Mouse (Mus musculus) stomach, embryonic 16.5 days (tissue): Measurements from ENCODE around the gene Rnf126. TPM values are rescaled to one million over a fixed set of nuclear protein-coding genes. Genes with fewer than 3 reads are reported as not detected.

ENCODE experiments used
- ATAC-seq: fragments of 200-750 bp; cut with Nextera tagmentation; 2 replicates; pipeline ENCODE4 v1.8.0; 2017; ENCODE audit warnings: moderate number of reproducible peaks, moderate TSS enrichment; ENCODE audit not compliant: insufficient read depth, low FRiP score
- H3K27ac ChIP-seq: fragments of 300-500 bp; sonication (generic); 2 replicates; pipeline ENCODE4 v1.5.1; 2014; ENCODE audit warnings: low read length
- H3K27me3 ChIP-seq: fragments of 300-500 bp; sonication (generic); 2 replicates; pipeline ENCODE4 v1.6.1; 2014; ENCODE audit warnings: low read length, control low read depth, mixed read lengths; ENCODE audit not compliant: control insufficient read depth, insufficient read depth
- H3K36me3 ChIP-seq: fragments of 300-500 bp; sonication (generic); 2 replicates; pipeline ENCODE4 v1.6.1; 2014; ENCODE audit warnings: low read length; ENCODE audit not compliant: control insufficient read depth, insufficient read depth
- H3K4me1 ChIP-seq: fragments of 300-500 bp; sonication (generic); 2 replicates; pipeline ENCODE4 v1.6.1; 2014; ENCODE audit warnings: low read length, control low read depth, mixed read lengths; ENCODE audit not compliant: control insufficient read depth, insufficient read depth
- H3K4me2 ChIP-seq: fragments of 300-500 bp; sonication (generic); 2 replicates; pipeline ENCODE4 v1.6.1; 2014; ENCODE audit warnings: low read depth, low read length, mixed read lengths
- H3K4me3 ChIP-seq: fragments of 300-500 bp; sonication (generic); replicated peaks from 2 replicates; pipeline ENCODE4 v1.5.1; 2014; ENCODE audit warnings: mild to moderate bottlenecking, low read length
- H3K9ac ChIP-seq: fragments of 300-500 bp; sonication (generic); 2 replicates; pipeline ENCODE4 v1.6.1; 2014; ENCODE audit warnings: low read length
- H3K9me3 ChIP-seq: fragments of 300-500 bp; sonication (generic); replicated peaks from 2 replicates; pipeline ENCODE4 v1.6.1; 2016; ENCODE audit warnings: low read length, control low read depth; ENCODE audit not compliant: control insufficient read depth
- WGBS: fragments of 180-500 bp; shearing (Covaris S2); extraction: QIAGEN DNeasy Blood & Tissue Kit; methylation state at CpG from one replicate; pipeline ENCODE4 v1.1.7; 2014; 5-methylcytosine and 5-hydroxymethylcytosine counted together
- polyA plus RNA-seq: library from polyadenylated mRNA; unstranded; fragments of >200 nt; fragmentation: Nextera tagmentation; extraction: Ambion mirVana; gene quantifications from 2 replicates; pipeline ENCODE4 v1.2.1, GENCODE M21; 2015

The Rnf126 gene
- polyA plus RNA-seq, 1 experiment from 2014 or later = 34.8 TPM

DNA sequence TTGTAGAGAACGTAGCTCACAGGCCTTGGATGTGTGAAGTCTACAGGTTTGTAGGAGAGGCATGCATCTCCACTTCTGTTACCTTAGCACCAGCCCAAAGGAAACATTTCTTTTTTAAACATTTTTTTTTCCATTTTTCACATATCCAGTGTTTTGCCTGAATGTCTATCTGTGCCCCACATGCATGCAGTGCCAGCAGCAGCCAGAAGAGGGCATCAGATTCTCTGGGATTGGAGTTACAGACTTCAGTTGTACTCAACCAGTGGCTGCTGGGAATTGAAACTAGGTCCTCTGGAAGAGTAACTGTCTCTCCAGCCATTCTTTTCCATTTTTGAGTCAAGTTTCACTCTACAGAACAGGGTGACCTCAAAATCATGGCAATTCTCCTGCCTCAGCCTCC is 34.3 kb downstream of the Rnf126 start:
- H3K9ac ChIP-seq = no peak overlapping the region
- peaks cover 36% of the 10 kb centered on the region for H3K36me3 ChIP-seq
- WGBS = 96% methylated on average over 1 of the region's 1 CpGs
- H3K4me3 ChIP-seq = no peak overlapping the region
- H3K4me2 ChIP-seq = no peak overlapping the region
- no peak for ATAC-seq
- peaks cover 10% of the 10 kb centered on the region; the same call in 1 of the 2 replicates for H3K9me3 ChIP-seq
- no peak overlapping the region for H3K27ac ChIP-seq
- H3K27me3 ChIP-seq = no peaks in the 10 kb centered on the region
- H3K4me1 ChIP-seq = no peaks in the 10 kb centered on the region

DNA sequence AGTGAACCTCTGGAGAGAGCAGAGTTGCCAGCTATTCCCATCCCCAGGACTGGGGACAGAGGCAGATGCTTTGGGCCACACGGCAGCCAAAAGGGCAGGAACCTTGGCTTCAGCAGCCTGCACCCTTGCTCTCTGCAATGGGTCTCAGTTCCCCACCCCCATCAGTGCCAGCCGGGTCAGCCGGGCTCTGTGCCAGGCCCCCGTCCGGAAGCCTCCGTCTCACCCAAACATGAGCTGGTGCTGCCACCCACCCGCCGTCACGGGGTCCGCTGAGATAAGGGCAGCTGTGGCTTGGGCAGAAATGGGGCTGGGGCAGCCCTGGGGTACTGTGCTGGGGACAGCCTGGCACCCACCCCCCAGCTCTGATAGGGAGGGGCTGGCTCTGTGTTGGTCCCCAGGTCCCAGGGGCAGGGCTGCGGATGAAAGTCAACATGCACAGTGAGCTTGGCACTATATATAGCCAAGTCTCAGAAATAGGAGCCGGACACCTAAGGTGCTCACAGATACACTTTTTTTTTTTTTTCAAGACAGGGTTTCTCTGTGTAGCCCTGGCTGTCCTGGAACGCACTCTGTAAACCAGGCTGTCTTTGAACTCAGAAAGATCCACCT is 37.3 kb downstream of the Rnf126 start:
- 70% methylated on average over 13 of the region's 13 CpGs for WGBS
- Histone ChIP-seq H3K4me2 (no peak overlapping the region), H3K9ac (no peak overlapping the region), H3K27me3 (no peaks in the 10 kb centered on the region), H3K9me3 (no peaks in the 10 kb centered on the region), H3K36me3 (peaks cover 10% of the 10 kb centered on the region), H3K4me3 (no peak overlapping the region), H3K4me1 (no peaks in the 10 kb centered on the region), H3K27ac (no peak overlapping the region)
- no peak for ATAC-seq

DNA sequence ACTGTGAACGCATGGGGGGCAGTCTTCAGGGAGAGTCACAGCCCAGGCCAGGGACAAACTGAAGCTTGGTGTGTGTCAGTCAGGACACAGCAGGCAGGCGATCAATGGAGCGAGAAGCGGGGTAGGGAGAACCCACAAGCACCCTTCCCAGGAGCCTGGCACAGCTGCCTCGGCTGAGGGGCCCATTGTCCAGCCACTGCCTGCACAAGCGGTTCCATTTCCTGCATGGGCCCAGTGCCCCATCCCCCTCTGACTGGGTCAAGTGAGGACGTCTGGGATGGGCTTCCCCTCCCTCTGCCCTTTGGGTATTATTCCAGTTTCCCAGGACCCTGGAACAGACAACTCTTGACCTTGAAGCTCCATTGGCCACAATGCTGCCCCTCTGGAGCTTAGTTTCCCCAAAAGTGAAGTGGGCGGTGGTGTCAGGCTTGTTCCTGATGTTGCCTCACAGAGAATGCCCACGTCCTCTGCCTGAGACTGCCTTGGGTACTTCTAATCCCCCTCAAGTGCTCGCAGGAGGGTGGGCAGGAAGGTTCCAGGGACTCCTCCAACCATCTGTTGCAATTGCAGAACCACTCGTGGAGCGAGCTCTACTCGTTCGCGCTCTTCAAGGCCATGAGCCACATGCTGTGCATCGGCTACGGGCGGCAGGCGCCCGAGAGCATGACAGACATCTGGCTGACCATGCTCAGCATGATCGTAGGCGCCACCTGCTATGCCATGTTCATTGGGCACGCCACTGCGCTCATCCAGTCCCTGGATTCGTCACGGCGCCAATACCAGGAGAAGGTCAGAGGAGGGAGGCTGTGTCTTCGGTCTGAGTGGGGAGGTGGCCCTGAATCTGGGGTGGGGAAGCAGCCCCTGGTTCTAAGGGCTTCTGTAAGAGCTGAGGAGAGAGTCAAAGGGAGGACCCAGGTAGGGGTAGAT is 38.2 kb downstream of the Rnf126 start:
- no peak overlapping the region for H3K4me3 ChIP-seq

DNA sequence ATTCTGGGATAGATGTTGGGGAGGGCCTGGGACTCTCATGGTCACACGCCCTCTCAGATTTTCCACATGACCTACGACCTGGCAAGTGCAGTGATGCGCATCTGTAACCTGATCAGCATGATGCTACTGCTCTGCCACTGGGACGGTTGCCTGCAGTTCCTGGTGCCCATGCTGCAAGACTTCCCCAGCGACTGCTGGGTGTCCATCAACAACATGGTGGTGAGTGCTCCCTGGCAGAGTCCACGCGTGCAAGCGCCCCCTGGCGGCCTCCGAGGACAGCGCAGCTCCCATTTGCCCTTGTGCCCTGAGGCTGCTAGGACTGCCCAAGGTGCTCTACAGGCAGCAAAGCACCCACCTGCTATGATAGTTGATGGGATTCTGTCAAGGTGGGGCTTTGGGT is 40.7 kb downstream of the Rnf126 start:
- no peak overlapping the region for H3K4me3 ChIP-seq
- H3K27me3 ChIP-seq = no peaks in the 10 kb centered on the region
- H3K27ac ChIP-seq = no peak overlapping the region
- H3K9ac ChIP-seq = no peak overlapping the region
- H3K36me3 ChIP-seq = no peaks in the 10 kb centered on the region
- no peak overlapping the region for H3K4me2 ChIP-seq
- no peaks in the 10 kb centered on the region for H3K4me1 ChIP-seq
- no peaks in the 10 kb centered on the region for H3K9me3 ChIP-seq
- no peak for ATAC-seq
- WGBS = 37% methylated on average over 11 of the region's 11 CpGs

More for the DNA sequence above, 38.2 kb downstream of the Rnf126 start:
- Histone ChIP-seq H3K36me3 (0 out of 2 replicates have a peak, but pooled peaks cover under 1% of the 10 kb centered on the region), H3K27me3 (no peaks in the 10 kb centered on the region), H3K4me2 (no peak overlapping the region), H3K4me1 (no peaks in the 10 kb centered on the region), H3K9me3 (no peaks in the 10 kb centered on the region), H3K9ac (no peak overlapping the region), H3K27ac (no peak overlapping the region)
- 0 out of 2 replicates have a peak, but pooled peaks have one; percentile 22 for ATAC-seq
- 62% methylated on average over 28 of the region's 28 CpGs for WGBS

DNA sequence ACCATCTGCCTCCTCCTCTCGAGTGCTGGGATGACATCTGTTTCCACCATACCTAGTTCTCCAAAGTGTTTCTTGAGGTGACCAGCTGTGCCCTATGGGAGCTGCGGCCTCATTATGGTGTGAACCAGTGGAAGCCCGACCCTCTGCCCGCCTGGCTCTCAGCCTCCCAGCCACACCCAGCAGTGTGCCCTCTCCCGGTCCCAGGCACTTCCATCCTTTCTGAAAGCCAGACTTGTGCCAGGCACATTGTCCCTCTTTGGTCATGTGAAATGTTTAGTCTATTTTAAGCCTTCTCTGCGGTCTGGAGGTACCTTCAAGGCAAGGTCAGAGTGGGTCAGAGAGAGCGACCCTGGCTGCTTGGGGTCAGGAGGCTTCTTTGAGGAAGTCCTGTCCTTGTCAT is 43.1 kb downstream of the Rnf126 start:
- Histone ChIP-seq H3K9me3 (no peaks in the 10 kb centered on the region), H3K4me1 (no peaks in the 10 kb centered on the region), H3K9ac (no peak overlapping the region), H3K27ac (no peak overlapping the region), H3K36me3 (no peaks in the 10 kb centered on the region), H3K4me2 (no peak overlapping the region), H3K4me3 (no peak overlapping the region), H3K27me3 (no peaks in the 10 kb centered on the region)
- WGBS = 75% methylated on average over 7 of the region's 7 CpGs
- ATAC-seq = no peak

DNA sequence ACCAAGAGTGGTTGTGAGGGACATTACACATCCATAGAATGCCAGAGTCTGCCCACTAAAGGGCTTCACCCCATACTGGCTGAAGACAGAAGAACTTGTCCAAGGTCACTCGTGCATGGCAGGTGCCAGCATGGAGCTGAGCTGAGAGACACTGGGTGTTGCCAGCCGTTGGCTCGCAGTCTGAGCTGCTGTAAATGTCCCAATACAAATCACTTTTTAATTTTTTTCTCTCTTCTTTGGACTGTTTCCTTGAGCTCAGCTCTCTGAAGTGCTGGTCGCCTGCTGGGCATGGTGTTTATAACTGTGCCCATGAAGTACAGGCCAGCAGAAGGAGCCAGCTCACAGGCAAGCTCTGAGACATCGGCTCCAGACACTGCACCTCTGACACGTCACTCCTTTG is 43.7 kb downstream of the Rnf126 start:
- Histone ChIP-seq H3K9me3 (no peaks in the 10 kb centered on the region), H3K36me3 (no peaks in the 10 kb centered on the region), H3K4me1 (no peaks in the 10 kb centered on the region), H3K4me3 (no peak overlapping the region), H3K27ac (no peak overlapping the region), H3K9ac (no peak overlapping the region), H3K27me3 (peaks cover 4% of the 10 kb centered on the region), H3K4me2 (no peak overlapping the region)
- WGBS = 63% methylated on average over 6 of the region's 6 CpGs
- no peak for ATAC-seq

DNA sequence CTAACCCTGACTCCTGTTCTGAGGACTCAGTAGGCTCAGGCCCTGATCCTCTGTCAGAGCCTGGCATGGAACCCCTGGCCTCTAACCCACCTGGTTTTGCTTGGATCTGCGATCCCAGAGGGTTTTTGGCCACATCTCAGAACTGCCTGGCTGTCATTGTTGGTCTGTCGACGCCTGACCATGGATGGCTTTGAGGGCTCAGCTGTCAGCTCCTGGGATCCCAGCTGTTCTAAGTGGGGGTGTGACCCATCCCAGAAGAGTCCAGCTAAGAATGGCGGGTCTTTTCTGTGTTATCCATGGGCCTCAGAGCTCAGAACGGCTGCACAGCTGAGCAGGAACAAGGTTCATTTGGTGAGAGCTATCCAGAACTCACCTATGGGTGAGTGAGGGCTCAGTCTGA is 45.7 kb downstream of the Rnf126 start:
- ATAC-seq = no peak
- Histone ChIP-seq H3K9ac (no peak overlapping the region), H3K4me3 (no peak overlapping the region), H3K36me3 (no peaks in the 10 kb centered on the region), H3K4me2 (no peak overlapping the region), H3K27me3 (peaks cover 21% of the 10 kb centered on the region), H3K27ac (no peak overlapping the region), H3K4me1 (peaks cover 13% of the 10 kb centered on the region), H3K9me3 (no peaks in the 10 kb centered on the region)
- 59% methylated on average over 5 of the region's 5 CpGs for WGBS

DNA sequence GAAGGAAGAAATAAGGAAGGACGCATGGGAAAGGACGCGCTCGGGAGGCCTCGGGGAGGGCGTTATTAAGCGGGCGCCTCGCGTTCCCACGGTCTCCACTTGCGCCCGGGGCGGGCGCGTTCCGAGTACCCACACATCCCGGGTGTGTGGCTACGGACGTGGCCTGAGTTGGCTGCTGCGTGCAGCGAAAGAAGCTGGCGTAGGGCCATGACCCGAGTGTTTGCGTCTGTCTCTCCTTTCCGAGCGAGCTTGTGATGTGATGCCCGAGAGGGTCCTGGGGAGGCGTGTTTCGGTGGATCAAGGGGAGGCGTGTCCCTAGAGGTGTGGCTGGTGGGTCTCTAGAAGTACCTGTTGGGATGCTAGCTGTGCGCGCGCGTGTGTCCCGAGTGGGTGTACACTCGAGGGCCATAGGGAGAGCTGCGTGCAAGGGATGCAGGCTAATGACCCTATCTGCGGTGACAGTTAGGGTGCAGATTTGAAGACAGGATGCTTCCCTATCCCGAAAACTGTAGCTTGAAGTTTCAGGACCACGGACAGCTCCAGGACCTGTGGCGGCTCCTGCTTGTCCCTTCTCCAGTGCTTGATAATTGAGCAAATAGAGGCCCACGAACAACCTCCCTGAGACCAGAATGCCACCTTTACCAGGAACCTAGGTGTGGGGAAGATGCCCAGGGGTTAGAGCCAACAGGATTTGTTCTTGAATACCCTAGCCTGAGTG is 49.0 kb downstream of the Rnf126 start:
- Histone ChIP-seq H3K9ac (no peak overlapping the region), H3K4me1 (peaks cover 14% of the 10 kb centered on the region), H3K27ac (no peak overlapping the region), H3K4me2 (peak overlapping the region; percentile 95), H3K4me3 (peak overlapping the region; percentile 63), H3K9me3 (no peaks in the 10 kb centered on the region), H3K36me3 (no peaks in the 10 kb centered on the region), H3K27me3 (peaks cover 41% of the 10 kb centered on the region)
- ATAC-seq = no peak
- 4% methylated on average over 43 of the region's 43 CpGs for WGBS

DNA sequence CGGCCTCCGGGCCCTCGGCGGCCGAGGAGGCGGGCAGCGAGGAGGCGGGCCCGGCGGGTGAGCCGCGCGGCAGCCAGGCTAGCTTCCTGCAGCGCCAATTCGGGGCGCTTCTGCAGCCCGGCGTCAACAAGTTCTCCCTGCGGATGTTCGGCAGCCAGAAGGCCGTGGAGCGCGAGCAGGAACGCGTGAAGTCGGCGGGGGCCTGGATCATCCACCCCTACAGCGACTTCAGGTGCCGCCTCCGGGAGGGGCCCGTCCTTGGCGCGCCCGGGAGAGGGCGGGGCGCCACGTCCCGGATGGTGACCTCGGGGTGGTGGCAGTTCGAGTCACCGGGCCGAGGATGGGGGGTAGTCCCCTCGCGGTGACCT is 49.8 kb downstream of the Rnf126 start:
- H3K9ac ChIP-seq = peak overlapping the region; percentile 66
- peaks cover 14% of the 10 kb centered on the region for H3K4me1 ChIP-seq
- no peak for ATAC-seq
- H3K4me3 ChIP-seq = peak overlapping the region; percentile 63
- H3K9me3 ChIP-seq = no peaks in the 10 kb centered on the region
- peak overlapping the region; percentile 95 for H3K4me2 ChIP-seq
- H3K27me3 ChIP-seq = peaks cover 41% of the 10 kb centered on the region
- H3K27ac ChIP-seq = no peak overlapping the region
- under 1% methylated on average over 44 of the region's 44 CpGs for WGBS
- H3K36me3 ChIP-seq = peaks cover 2% of the 10 kb centered on the region; the same call in 1 of the 2 replicates
